Mouse (Mus musculus) liver (tissue): Measurements from ENCODE around the gene Stard3nl.
"Not testable (repeated sequence)": the region's sequence is repeated elsewhere in the genome, so short reads cannot be mapped to it uniquely, and the experiment has no call there.

ENCODE experiments used
- DNase-seq: peaks from one replicate; pipeline ENCODE4 v3.0.0-alpha.2; 2020; ENCODE audit warnings: mixed read lengths

Gene Stard3nl

GRCm38 (mm10) chr13:19381112-19381828 lies 14.3 kb downstream of the Stard3nl start:
- no peak for DNase-seq

DNA sequence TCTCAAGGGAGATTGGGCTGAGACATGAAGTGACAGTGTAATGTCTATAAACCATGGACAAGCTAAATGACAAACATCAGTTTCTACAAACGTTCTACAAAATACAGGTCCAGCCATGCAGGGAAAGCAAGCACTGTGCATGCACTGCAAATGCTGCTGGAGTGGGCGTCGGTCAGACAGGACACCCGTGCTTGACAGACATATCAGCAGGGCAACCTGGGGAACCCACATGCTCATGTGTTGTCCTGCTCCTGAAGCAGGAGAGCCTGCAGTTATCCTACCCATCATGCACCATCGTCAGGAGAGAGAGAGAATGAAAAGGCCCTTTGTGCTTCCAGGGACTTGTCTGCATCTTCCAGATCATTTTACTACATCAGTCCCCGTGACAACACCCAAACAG lies 16.3 kb downstream of the Stard3nl start:
- no peak for DNase-seq

GRCm38 (mm10) chr13:19372133-19372729 lies 23.4 kb downstream of the Stard3nl start:
- DNase-seq: no peak

DNA sequence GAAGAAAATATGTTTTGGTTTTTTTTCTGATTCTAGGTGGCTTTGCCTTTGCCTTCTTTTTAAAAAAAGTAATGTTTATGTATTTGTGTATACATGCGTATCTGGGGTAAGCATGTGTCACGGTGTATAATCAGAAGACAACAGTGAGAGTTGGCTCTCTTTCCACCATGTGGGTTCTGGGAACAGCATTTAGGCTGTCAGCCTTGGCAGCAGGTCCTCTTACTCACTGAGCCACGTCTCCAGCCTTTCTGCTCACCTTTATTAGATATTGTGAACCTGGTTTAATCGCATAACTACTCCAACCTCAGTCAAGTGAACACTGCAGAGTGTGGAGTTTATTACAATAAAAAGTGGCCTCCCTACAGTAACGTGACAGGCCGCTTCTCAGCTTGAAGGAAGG lies 26.8 kb downstream of the Stard3nl start:
- no peak for DNase-seq

DNA sequence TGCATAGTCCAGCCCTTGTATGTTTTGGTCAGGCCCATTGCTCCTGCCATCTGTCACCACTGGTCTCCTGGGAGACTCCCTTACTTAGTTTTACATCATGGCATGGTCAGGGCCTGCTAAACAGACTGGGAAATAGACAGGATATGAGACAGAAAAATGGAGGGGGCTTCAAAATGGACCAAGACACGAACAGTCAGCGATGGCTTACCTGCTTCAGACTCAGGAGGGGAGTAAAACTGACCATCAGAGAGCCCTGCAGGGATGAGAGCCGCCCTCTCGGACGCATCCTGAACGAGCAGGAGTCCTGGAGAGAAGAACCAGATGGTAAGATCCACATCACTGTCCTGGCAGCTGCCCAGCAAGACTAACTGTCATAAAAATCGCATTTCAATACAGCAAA lies 28.1 kb downstream of the Stard3nl start:
- DNase-seq: no peak

GRCm38 (mm10) chr13:19366866-19367265 lies 28.7 kb downstream of the Stard3nl start:
- DNase-seq: no peak

DNA sequence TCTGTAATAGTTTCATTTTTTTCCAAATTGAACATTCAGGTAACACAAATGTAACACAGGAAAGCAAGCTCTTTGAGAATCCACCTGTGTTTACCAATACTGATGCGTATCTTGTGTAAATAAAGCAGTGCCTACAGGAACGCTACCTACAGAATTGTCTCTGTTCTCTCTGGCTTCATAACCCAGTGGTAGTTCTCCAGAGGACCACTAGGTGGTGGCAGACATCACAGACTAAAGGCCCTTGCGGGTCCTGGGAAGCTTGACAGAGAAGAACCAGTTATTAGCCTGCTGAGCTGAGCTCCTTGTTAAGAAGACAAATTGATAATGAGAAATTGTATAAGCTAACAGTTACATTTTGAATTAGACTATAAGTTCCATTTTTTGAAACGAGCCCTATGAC lies 30.0 kb downstream of the Stard3nl start:
- DNase-seq: peak; percentile 71

DNA sequence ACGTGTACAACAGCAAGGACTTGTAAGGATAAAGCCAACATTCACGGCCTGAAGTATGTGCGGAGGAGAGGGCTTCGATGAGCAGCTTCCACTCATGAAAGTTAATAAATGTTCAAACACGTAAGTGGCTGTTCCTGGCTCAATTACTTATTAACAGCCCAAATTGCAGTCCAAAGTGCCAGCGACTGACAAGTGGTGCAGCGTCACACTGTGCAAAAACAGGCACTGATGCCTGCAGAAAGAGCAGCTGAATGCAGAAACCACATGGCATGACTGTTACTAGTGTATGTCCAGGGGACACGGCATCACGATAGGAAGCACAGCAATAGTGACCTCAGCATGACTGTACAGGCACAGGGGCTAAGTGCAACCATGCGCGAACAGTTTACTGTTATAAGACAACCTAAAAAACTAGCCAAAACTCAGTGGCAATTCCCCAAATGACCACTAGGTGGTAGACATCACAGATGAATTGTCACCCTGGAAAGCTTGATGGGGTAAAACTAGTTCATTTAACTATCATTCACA lies 31.3 kb downstream of the Stard3nl start:
- peak; percentile 35 for DNase-seq

GRCm38 (mm10) chr13:19362358-19362757 lies 33.2 kb downstream of the Stard3nl start:
- no peak for DNase-seq

DNA sequence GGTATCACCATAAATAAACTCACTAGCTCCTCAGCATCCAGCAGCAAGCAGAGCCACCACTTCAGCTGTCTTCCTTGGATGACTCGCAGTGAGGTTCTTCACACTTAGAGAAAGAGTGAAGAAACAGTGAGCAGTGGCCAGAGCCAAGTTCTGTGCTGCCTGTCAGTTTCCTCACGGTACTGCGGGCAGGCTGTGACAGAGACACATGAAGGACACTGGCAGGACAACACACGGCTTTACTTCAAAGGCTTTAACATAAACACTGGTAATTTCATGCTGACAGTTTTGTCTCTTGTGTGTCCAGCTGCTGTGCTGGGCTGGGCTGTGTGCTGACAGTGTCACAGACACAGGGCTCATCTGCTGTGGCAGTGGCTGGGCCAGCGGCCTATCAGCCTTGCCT lies 37.6 kb downstream of the Stard3nl start:
- DNase-seq: no peak

DNA sequence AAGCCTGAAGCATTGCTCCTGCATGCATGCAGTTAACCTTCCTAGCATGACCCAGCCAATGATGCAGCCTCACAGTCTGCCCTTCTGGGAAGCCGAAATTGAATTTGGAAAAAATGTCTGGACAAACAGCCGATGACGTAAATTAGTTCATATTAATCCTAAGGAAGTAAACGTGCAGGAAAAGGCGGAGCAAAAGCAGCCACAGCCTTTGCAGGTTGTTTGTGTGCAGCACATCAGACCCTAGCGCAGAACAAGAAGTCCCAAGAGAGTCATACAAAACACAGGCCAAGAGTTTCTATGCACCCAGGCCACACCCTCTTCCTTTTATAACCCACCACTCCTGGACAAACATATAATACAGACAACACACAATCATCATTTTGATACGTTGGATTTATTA lies 38.3 kb downstream of the Stard3nl start:
- no peak for DNase-seq

GRCm38 (mm10) chr13:19356720-19357119 lies 38.9 kb downstream of the Stard3nl start:
- no peak for DNase-seq

- DNase-seq: no peak
Observed at GRCm38 (mm10) chr13:19356120-19356519, 39.5 kb downstream of the Stard3nl start.

DNA sequence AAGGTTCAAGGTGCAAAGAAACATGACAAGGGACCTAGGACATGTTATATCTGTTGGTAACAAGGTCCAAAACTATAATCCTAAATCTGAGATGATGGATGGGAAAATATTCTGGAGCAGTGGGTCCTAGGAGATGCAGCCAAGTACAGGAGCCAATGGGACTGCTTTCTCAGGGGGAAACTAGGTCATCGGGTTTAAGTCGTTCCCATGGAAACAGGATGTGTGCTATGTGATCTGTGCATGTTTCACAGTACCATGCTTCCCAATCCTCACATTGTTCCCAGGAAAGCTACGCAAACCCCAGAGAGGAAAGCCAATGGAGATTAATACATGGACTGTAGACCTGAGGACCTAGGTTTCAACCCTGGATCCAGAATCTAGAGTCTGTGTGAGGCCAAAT lies 42.8 kb downstream of the Stard3nl start:
- DNase-seq: no peak

DNA sequence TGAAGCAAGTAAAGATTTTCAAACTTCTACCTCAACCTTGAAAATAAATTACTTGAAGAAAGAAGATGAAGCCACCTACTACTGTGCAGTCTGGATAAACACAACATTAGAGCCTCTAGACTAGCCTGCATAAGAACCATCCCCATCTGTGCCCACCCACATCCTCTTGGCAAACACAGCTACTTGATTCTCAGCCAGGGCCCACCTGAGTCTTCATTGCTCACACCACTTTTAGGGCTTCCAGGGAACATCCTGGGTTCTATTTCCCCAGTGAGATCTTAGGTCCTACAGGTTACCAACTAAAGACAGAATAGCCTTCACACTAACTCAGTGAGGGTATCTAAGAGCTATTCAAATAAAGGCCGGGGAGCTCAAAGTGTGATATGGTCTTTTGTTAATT lies 55.2 kb downstream of the Stard3nl start:
- DNase-seq: not testable (repeated sequence)

DNA sequence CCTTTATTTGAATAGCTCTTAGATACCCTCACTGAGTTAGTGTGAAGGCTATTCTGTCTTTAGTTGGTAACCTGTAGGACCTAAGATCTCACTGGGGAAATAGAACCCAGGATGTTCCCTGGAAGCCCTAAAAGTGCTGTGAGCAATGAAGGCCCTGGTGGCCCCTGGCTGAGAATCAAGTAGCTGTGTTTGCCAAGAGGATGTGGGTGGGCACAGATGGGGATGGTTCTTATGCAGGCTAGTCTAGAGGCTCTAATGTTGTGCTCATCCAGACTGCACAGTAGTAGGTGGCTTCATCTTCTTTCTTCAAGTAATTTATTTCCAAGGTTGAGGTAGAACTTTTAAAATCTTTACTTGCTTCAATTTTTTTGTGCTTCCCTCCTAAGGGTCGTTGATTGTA lies 59.3 kb downstream of the Stard3nl start:
- not testable (repeated sequence) for DNase-seq
